ENCODE assay signal across 26 mouse cellular contexts in the genomic region with DNA sequence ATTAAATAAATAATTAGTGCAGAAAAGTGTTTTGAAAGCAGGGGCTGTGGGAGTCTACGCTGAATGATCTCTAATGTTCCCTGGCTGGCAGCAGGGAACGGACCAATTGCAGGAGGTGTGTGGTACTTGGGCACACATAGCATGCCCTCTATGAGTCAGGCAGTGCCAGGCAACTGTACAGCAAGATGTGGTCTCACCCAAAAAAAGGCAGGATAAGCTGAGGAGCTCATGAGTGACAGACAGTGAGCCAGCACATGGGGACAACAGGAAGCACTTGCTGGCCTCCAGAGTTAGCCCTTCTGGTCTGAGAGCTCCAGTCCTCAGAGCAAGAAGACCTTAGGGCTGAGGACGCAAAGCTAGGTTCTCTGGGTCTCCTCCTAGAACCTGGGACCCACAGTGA.
"Had no signal": no experiment of that assay in that cellular context is flagged by ENCODE, and none has a peak within 500 bp of the region (broad histone marks: within the 10 kb centered on the region; RNA-seq: fewer than 3 reads in every experiment).

No protein-coding gene starts in this region.

- H3K9me3 ChIP-seq: embryonic facial prominence, embryonic 10.5 days; embryonic facial prominence, embryonic 12.5 days; embryonic facial prominence, embryonic 13.5 days; embryonic facial prominence, embryonic 15.5 days; forebrain, embryonic 12.5 days; forebrain, embryonic 13.5 days; forebrain, embryonic 15.5 days had no signal

- H3K27me3 ChIP-seq: embryonic facial prominence, embryonic 12.5 days; embryonic facial prominence, embryonic 13.5 days; embryonic facial prominence, embryonic 15.5 days; forebrain, embryonic 15.5 days had no signal

- H3K9ac ChIP-seq: embryonic facial prominence, embryonic 12.5 days; embryonic facial prominence, embryonic 13.5 days; embryonic facial prominence, embryonic 15.5 days; forebrain, embryonic 12.5 days; forebrain, embryonic 13.5 days; forebrain, embryonic 15.5 days; forebrain, postnatal 0 days had no signal

- H3K27ac ChIP-seq: embryonic facial prominence, embryonic 10.5 days; embryonic facial prominence, embryonic 12.5 days; embryonic facial prominence, embryonic 13.5 days; embryonic facial prominence, embryonic 15.5 days; forebrain, embryonic 12.5 days; forebrain, embryonic 13.5 days; forebrain, embryonic 15.5 days; gastrocnemius, adult 2 months; heart, adult 2 months had no signal

- H3K4me2 ChIP-seq: embryonic facial prominence, embryonic 12.5 days; embryonic facial prominence, embryonic 13.5 days; embryonic facial prominence, embryonic 15.5 days; forebrain, embryonic 12.5 days; forebrain, embryonic 13.5 days; forebrain, embryonic 15.5 days had no signal

- DNase-seq: cerebellum, adult 8-10 months; cerebellum, adult 9-10 months; cerebellum, adult 9-11 months; cerebellum, postnatal 25 days; cerebellum, postnatal 36 days; embryo, embryonic 11 days; forebrain, postnatal 0 days; gastrocnemius, adult 2 months; gastrocnemius, postnatal 10 days; gastrocnemius, postnatal 14 days; gastrocnemius, postnatal 25 days; gastrocnemius, postnatal 36 days; heart, adult 11 months; heart, adult 18-20 months; heart, adult 2 months had no signal

- H3K4me3 ChIP-seq: embryonic facial prominence, embryonic 10.5 days; embryonic facial prominence, embryonic 12.5 days; embryonic facial prominence, embryonic 13.5 days; embryonic facial prominence, embryonic 15.5 days; erythroblast, embryonic 14.5 days; forebrain, embryonic 10.5 days; forebrain, embryonic 12.5 days; forebrain, embryonic 13.5 days; forebrain, embryonic 15.5 days; gastrocnemius, adult 2 months; heart, adult 2 months had no signal

- H3K36me3 ChIP-seq: embryonic facial prominence, embryonic 10.5 days; embryonic facial prominence, embryonic 12.5 days; embryonic facial prominence, embryonic 13.5 days; embryonic facial prominence, embryonic 15.5 days; forebrain, embryonic 10.5 days; forebrain, embryonic 12.5 days; forebrain, embryonic 15.5 days had no signal

- ATAC-seq: forebrain, embryonic 13.5 days; forebrain, embryonic 14.5 days; forebrain, embryonic 15.5 days; forebrain, embryonic 16.5 days; forebrain, postnatal 0 days had no signal

- H3K4me1 ChIP-seq: embryonic facial prominence, embryonic 12.5 days; embryonic facial prominence, embryonic 13.5 days; embryonic facial prominence, embryonic 15.5 days had no signal
